Mouse (Mus musculus) subcutaneous adipose tissue, adult 2 months (tissue): ENCODE measurements around the gene Cd164l2. TPM values are rescaled to one million over a fixed set of nuclear protein-coding genes. Genes with fewer than 3 reads are reported as not detected.

Experiments used
- polyA plus RNA-seq: library from polyadenylated mRNA; depleted of rRNA; stranded (reverse); fragments of >200 nt; gene quantifications from 2 replicates; pipeline ENCODE4 v1.2.3, GENCODE M21; 2012; ENCODE audit warnings: low replicate concordance; rRNA removed

Cd164l2 gene
- polyA plus RNA-seq: 1.2 and 26.7 TPM in 2 replicates

DNA sequence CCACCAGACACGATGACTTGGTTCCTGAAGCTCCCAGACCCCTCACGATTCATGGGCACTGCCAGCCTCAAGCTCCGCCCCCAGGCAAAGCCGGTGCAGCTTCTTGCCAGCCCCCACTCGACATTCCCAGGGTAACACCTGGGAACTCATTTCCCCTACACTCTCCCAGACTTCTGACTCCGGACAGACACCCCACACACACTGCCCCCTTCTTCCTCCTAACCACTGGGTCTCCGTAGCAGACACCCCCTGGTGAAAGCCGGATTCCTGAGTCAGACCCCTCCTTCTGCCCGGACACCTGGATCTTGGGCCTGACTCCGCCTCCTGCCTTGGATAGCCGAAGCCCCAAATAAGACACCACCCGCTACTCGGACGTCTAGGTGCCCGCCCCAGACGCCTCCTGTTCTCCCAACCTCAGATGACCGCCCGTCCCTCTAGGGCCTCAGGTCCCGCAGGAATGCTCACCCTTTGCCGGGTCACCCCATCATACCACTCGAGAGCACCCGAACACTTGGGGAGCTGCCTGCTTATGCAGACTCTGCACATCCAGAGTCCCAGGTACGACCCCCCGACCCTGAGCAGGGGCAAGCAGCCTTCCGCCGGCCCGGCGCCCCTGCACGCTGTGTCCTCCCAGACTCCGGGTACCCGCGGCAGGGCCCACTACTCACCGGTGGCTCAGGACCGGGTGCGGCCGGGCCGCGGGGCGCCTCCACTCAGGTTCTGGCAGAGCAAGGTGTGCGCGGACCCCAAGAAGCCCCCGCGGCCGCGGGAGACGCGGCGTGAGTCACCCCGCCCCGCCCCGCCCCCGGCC lies at the start of gene Cd164l2, which contains the start of gene Gpr3:
Gene Cd164l2 (plus strand): TSS at position 381 of the 811 bp plus-strand sequence.
Gene Gpr3 (minus strand): TSS at position 786 of the 811 bp plus-strand sequence.

DNA sequence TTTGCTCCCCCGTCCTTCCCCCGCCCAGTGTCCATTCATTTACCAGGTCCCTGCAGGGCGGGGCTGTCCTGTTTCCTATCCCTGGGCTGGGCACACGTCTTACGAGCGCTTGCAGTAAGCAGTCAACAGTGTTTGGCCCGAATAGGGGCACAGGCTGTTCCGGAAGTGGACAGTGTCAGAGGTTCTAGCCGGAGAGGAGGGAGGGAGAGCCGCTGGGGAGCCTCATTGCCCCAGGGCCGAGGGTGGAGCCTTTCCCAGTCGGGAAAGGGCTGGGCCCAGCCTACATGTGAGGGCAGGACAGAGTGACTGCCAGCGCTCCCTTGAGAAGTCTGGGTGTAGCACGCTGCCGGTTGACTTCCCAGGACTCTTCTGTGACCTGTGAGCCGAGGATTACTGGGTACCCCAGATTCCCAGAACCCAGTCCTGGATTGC lies 28.6 kb downstream of the Cd164l2 start, which contains the start of gene Map3k6:
Gene Map3k6 (plus strand): TSS at position 329 of the 432 bp plus-strand sequence.

DNA sequence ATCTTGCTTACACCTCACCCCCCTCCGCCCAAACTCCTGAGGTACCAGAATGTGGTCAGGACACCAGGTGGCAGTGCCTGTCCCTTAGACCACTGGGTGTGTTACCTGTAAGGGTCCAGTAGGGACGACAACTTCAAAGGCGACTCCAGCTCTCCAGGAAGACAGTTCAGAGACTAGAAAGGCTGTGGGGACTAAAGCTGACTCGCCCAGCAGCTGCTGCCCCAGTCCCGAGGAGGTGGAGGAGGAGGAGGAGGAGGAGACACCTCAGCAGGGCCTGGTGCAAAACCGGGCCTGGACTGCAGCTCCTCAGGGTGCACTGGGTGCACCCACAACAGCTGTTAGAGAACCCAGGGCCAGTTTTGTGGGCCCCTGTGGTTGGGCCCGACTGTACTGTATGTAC lies 51.0 kb downstream of the Cd164l2 start, which contains the start of gene Sytl1:
Gene Sytl1 (minus strand): TSS at position 232 of the 400 bp plus-strand sequence.

Other genes with a start within 250 kb of the Cd164l2 start
- gene Fgr, start 238.0 kb upstream of the Cd164l2 start, polyA plus RNA-seq: 2.7 and 7.3 TPM in 2 replicates
- 11.9 and 35.1 TPM in 2 replicates for gene Ahdc1, start 200.9 kb upstream of the Cd164l2 start, polyA plus RNA-seq
- 79.1 and 81.5 TPM in 2 replicates for gene Wasf2, start 81.6 kb upstream of the Cd164l2 start, polyA plus RNA-seq
- 0.13 TPM in 2 replicates for gene Gpr3, start 405 bp downstream of the Cd164l2 start, polyA plus RNA-seq
- gene Map3k6, start 28.7 kb downstream of the Cd164l2 start, polyA plus RNA-seq: 21.4 and 66.3 TPM in 2 replicates
- gene Sytl1, start 51.0 kb downstream of the Cd164l2 start, polyA plus RNA-seq: 2.8 and 10.4 TPM in 2 replicates
- 113 and 116 TPM in 2 replicates for gene Tmem222, start 65.7 kb downstream of the Cd164l2 start, polyA plus RNA-seq
- 35.6 and 46.2 TPM in 2 replicates for gene Wdtc1, start 141.3 kb downstream of the Cd164l2 start, polyA plus RNA-seq
- 30.6 and 46.0 TPM in 2 replicates for gene Slc9a1, start 157.6 kb downstream of the Cd164l2 start, polyA plus RNA-seq